Mouse (Mus musculus) ovary, postnatal 36 days (tissue): ENCODE results near the gene Dsp.

Experiments
- DNase-seq: peaks from one replicate; pipeline ENCODE4 v3.0.0; 2022; ENCODE audit warnings: low spot score, mixed read lengths

Dsp gene

DNA sequence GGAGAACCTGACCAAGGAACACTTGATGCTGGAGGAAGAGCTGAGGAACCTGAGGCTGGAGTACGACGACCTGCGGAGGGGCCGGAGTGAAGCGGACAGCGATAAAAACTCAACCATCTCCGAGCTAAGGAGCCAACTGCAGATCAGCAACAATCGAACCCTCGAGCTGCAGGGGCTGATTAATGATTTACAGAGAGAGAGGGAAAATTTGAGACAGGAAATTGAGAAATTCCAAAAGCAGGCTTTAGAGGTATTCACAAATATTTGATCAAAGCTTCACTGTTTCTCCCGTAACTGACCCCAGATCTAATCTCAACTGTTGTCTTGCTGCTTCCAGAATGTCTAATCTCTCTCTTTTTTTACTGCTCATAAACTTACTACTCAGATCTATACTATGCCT lies 42.3 kb downstream of the Dsp start:
- DNase-seq, result no peak

DNA sequence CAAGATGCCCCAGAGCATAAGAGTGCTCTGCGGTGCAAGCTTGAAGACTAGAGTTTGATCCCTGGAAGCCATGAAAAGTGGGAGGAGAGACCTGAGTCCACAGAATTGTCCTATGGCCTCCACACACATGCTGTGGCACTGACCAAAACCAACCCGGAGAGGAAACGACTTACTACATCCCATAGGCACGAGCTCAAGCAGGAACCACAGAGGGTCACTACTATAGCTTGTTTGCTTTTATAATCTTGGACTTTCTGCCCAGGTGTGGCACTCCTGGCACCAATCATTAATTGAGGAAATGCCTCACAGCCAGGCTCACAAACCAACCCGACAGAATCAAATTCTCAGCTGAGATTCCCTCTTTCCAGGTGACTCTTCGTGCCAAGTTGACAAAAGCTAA lies 50.3 kb downstream of the Dsp start:
- no peak for DNase-seq

DNA sequence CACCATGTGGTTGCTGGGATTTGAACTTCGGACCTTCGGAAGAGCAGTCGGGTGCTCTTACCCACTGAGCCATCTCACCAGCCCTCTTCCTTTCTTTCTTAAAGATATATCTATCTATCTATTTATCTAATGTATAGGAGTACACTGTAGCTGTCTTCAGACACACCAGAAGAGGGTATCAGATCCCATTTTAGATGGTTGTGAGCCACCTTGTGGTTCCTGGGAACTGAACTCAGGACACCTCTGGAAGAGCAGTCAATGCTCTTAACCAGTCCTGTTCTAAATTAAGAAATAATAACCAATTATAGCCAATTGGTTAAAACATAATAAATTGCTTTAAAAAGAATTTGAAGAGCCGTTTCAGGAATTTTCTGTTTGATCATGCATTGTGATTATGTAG lies 53.1 kb downstream of the Dsp start:
- no peak for DNase-seq

DNA sequence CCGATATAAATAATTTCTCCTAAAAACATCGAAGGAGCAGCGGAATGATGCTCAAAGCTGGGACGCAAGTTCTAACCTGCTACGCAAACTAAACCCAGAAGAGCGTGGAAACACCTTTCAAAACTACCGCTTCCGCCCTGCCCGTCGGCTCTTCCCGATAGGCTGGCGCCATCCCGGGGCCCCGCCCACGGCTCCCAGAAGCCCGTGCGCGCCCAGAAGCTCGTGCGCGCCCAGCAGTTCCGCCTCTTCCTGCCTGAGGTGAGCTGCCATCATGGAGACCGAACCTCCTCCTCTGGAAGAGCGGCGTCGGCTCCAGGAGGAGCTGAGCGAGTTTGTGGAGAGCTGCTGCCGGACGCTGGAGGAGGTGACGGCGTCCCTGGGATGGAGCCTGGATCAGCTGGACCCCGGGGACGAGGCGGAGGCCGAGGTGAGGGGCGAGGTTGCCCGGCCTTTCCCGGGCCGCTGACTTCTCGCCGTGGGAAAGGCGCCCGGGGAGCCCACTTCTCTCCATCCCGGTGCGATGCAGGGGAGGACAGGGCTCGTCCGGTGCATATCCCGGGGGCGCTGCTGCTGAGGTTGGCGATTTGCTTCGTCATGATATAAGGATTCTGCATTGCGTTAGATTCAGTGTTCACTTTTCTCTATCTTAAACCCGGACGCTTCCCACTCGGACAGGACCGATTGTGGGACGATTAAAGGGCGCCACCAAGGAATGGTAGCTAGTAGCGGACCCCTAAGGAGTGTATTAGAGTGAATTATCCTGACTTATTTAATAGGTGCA lies 53.8 kb downstream of the Dsp start, which contains the start of gene Snrnp48:
TSS of gene Snrnp48 (plus strand) at position 237 of the 781 bp plus-strand sequence.
- DNase-seq, result peak; percentile 89

DNA sequence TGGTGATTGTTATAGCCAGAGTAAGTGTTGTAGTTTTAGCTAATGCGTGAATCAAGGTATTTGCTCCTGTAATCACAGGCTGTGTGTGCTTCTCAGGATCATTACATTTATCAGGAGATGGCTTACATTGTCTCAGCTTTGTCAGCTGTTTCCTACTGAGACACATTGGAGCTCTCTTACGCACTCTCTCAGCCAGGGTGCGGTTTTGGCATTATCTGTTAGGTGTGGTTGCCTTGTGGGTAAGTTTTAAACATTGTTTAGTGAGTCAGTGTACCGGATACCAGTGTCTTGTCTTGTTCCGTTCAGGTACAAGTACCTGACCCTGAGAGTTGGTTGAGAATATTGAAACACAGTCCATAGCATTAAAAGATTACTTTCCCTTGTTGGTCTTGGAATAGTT lies 60.0 kb downstream of the Dsp start:
- no peak for DNase-seq

DNA sequence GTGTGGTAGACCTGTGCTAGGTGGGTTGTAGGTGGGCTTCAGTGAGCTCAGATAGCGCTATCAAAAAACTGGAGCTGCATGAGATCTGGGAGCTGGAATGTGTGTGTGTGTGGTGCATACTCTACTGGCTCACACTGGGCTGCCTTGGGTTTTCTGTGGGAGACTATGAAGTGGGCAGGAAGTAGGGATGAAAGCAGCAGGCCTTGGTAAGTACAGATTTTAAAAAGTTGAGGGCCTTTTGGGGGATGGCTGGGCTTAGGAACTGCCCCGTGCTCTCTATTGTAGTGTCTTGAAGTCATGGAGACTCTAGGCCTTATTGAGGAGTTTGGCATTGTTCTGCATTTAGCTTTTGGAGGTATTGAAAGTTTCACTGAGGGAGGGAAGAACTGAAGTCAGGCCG lies 67.6 kb downstream of the Dsp start:
- no peak for DNase-seq

DNA sequence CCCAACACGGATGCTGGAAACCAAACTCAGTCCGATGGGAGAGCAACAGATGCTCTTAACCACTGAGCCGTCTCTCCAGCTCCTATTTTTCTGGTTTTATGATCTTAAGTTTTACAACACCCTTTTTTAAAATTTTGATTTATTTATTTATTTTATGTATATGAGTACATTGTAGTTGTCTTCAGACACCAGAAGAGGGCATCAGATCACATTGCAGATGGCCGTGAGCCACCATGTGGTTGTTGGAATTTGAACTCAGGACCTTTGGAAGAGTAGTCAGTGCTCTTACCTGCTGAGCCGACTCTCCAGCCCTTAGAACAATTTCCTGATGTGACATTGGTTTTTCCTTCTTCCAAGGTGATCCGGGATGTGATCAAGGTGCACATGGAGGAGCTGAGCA lies 69.2 kb downstream of the Dsp start:
- no peak for DNase-seq

DNA sequence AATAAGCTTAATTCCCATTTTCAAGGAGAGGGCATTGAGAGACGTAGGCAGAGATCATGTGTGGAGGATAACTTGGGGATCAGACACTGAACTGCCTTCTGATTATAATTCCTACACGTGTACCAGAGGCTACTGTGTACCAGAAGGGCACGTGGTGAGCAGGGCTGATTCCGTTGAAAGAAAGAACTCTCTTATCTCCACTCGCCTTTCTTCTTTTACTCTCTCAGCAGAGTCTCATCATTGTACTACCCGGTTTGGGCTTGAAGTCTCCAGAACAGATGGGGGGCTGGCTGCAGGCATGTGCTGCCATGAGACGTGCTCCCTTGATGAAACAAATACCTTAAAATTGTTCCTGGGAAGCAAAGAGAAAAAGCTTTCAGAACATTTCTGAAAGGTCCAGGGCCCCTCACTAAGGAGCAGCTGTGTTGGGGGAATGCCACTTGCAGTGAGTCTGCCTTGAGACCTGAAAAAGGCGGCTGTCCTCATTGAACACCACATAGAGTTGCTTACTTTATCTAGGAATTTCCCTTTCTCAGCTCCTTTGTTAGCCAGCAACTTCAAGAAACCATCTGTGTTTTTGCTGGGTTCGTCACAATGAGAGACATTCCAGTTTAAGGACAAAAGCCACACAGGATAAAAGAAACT lies 79.2 kb downstream of the Dsp start:
- no peak for DNase-seq

DNA sequence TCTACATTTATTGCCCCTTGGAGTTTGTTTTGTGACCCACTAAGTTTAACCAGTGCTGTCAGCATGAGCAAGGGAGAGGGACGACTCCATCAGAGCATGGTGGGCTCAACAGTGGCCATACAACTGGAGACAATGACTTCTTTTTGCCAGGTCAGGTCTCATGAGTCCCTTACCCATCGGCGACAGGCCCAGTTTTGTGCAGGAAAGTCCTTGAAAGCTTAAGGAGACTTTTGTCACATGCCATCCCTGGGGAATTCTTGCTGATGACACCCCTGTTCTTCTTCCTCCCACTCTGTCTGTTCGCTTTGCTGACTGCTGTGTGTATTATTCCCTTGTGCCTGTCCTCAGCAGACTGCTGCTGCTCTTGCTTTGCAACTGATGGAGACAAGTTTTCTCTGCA lies 81.3 kb downstream of the Dsp start:
- DNase-seq, result no peak

DNA sequence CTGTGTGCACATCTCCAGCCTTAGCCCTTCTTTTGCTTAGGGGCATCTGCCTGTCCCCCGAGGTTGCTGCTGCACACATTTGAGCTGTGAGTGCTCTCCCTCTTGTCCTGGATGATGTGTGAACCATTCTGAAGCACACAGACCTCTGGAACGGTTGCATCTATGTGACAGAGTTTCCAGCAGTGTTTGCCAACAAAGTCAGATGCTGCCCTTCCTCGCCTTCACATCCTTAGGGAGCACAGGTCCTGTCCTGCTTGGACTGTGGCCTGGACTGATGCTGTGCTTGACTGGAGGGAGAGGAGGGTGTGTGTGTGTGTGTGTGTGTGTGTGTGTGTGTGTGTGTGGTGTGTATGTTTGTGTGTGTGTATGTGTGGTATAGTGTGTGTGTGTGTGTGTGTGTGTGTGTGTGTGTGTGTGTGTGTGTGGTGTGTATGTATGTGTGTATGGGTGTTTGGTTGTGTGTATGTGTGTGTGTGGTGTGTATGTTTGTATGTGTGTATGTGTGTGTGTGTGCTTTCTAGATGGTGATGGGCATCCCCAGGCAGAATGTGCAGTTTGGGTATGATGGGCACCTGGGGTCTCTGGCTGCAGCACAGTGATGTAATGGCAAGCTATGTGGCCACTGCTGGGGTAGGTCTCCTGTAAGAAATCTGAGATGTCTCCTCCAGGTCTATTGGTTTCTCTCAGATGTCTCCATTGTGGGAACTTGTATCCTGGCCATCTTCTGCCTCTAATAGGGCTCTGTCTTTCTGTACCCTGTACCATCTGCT lies 81.9 kb downstream of the Dsp start:
- DNase-seq, result no peak

DNA sequence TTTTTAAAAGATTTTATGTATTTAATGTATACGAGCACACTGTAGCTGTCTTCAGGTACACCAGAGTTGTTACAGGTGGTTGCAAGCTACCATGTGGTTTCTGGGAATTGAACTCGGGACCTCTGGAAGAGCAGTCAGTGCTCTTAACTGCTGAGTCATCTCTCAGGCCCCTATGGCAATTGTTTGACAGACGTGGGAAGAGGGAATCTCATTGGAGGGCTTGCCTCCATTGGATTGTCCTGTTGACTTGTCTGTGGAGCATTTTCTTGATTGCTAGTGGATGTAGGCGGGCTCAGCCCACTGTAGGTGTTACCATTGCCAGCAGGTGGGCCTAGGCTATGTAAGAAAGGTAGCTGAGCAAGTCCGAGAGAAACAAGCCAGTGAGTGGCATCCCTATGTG lies 83.6 kb downstream of the Dsp start:
- DNase-seq, result no peak

DNA sequence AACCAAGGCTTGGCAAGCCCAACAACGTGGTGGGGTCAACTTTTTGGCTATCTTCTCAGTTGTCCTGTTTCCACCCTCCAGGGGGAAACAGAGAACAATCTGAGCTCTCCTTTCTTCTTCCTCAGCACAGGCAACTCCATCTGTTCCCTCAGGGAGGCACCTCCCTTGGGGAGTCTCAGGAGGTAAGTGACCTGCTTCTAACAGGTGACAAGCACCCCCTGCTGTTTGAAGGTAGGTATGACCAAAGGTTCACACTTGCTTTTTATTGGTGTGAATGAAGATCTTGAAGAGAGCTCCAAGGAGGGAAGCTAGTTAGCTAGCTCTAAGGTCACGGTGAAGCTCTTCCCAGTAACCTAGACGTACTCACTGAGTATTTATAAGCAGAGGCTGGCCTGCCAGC lies 84.3 kb downstream of the Dsp start:
- DNase-seq, result no peak

DNA sequence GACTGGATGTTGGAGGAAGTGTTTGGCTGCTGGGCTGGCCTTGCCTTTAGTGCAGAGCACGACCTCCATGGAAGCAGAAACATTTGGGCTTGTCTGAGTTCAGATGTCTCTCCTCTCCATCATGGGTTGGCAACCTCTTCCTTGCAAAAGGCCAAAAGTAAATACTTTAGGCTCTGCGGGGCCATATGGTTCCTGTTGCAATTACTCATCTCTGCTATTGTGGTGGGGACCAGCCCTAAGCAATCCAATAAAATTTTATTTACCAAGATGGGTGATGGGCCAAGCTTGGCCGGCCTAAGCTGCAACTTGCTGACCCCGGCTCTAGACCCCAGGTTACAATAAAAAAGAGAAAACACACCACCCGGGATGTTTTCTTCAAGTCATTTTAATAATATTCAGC lies 97.1 kb downstream of the Dsp start:
- DNase-seq, result no peak
